Mouse (Mus musculus) ES-Bruce4 (cell line): ENCODE measurements at regions not wholly inside any gene's neighbourhood (a gene's known extent, or its start where the extent isn't known, plus 50 kb on each side); places are given as distances from the start of the nearest gene placed in this dataset.

Experiments used
- CTCF ChIP-seq: IDR thresholded peaks from one replicate; pipeline ENCODE4 v1.8.1; 2011; ENCODE audit warnings: low read depth, low read length
- EP300 ChIP-seq: IDR thresholded peaks from 2 replicates; pipeline ENCODE4 v1.6.1; 2011; ENCODE audit warnings: low read depth, low read length; ENCODE audit not compliant: insufficient read depth
- POLR2A ChIP-seq: IDR thresholded peaks from one replicate; pipeline ENCODE4 v1.8.1; 2011; ENCODE audit warnings: low read length; ENCODE audit not compliant: insufficient read depth

- TF ChIP-seq CTCF (no peak), POLR2A (no peak), EP300 (no peak)
Measured at GRCm38 (mm10) chr12:80011916-80012315, 100.9 kb downstream of the Zfp36l1 start.
